Mouse (Mus musculus) cerebellum, adult 2 months (tissue): ENCODE results near the gene Serpinf2. TPM values are rescaled to one million over a fixed set of nuclear protein-coding genes. Genes with fewer than 3 reads are reported as not detected.

Experiments used
- DNase-seq, 2 experiments: peaks; one replicate each; pipeline ENCODE4 v3.0.0; 2021
- H3K27ac ChIP-seq: fragments of 200-500 bp; 2 replicates; pipeline ENCODE4 v1.5.1; 2012; ENCODE audit warnings: low read length, control low read depth, inconsistent platforms; ENCODE audit not compliant: insufficient read depth
- H3K27me3 ChIP-seq: fragments of 200-500 bp; 2 replicates; pipeline ENCODE4 v1.6.1; 2012; ENCODE audit warnings: inconsistent platforms, mild to moderate bottlenecking, low read length, moderate library complexity; ENCODE audit not compliant: control insufficient read depth, insufficient read depth
- H3K4me1 ChIP-seq: fragments of 200-500 bp; 2 replicates; pipeline ENCODE4 v1.6.1; 2011; ENCODE audit warnings: low read length; ENCODE audit not compliant: control insufficient read depth, insufficient read depth
- H3K4me3 ChIP-seq: fragments of 200-500 bp; replicated peaks from 2 replicates; pipeline ENCODE3; 2011; ENCODE audit warnings: mild to moderate bottlenecking, low read depth, low read length, control low read depth; ENCODE audit not compliant: insufficient read depth
- CTCF ChIP-seq: fragments of 200-500 bp; IDR thresholded peaks from 2 replicates; pipeline ENCODE4 v1.5.1; 2011; ENCODE audit warnings: low read depth, mild to moderate bottlenecking, control low read depth, low read length, moderate library complexity, borderline replicate concordance; ENCODE audit not compliant: insufficient read depth
- POLR2A ChIP-seq: fragments of 200-500 bp; IDR thresholded peaks from 2 replicates; pipeline ENCODE4 v1.6.1; 2011; ENCODE audit warnings: low read length, control low read depth, borderline replicate concordance; ENCODE audit not compliant: insufficient read depth
- WGBS: fragments of 180-500 bp; shearing (Covaris S2); methylation state at CpG from one replicate; pipeline ENCODE4 v1.1.7; 2018; 5-methylcytosine and 5-hydroxymethylcytosine counted together
- polyA plus RNA-seq: library from polyadenylated mRNA; depleted of rRNA; stranded (reverse); fragments of >200 nt; gene quantifications from 2 replicates; pipeline ENCODE4 v1.2.3, GENCODE M21; 2012

Gene Serpinf2
- polyA plus RNA-seq, 1 experiment = 0.15 TPM

GRCm38 (mm10) chr11:75438194-75438593, 1.2 kb downstream of the Serpinf2 start:
- TF ChIP-seq CTCF (no peak), POLR2A (no peak)
- peaks cover 5% of the 10 kb centered on the region for H3K4me1 ChIP-seq
- 91% methylated on average over 13 of the region's 13 CpGs for WGBS
- no peak overlapping the region for H3K27ac ChIP-seq
- no peak overlapping the region for H3K4me3 ChIP-seq
- H3K27me3 ChIP-seq = no peaks in the 10 kb centered on the region
- DNase-seq = no peak

GRCm38 (mm10) chr11:75434138-75434537, 5.3 kb downstream of the Serpinf2 start:
- H3K4me1 ChIP-seq = peaks cover 8% of the 10 kb centered on the region
- H3K4me3 ChIP-seq = no peak overlapping the region
- DNase-seq = no peak
- 86% methylated on average over 5 of the region's 5 CpGs for WGBS
- TF ChIP-seq POLR2A (no peak), CTCF (peak; percentile 19; the same call in 1 of the 2 replicates)
- no peaks in the 10 kb centered on the region for H3K27me3 ChIP-seq
- H3K27ac ChIP-seq = no peak overlapping the region

GRCm38 (mm10) chr11:75431307-75431706, 8.1 kb downstream of the Serpinf2 start:
- 2% methylated on average over 11 of the region's 11 CpGs for WGBS
- no peak overlapping the region for H3K27ac ChIP-seq
- H3K4me1 ChIP-seq = peaks cover 8% of the 10 kb centered on the region
- H3K4me3 ChIP-seq = peak overlapping the region; percentile 1
- DNase-seq = peak; percentile 72 to 80
- TF ChIP-seq POLR2A (no peak), CTCF (no peak)
- H3K27me3 ChIP-seq = no peaks in the 10 kb centered on the region

GRCm38 (mm10) chr11:75429019-75429705, 10.2 kb downstream of the Serpinf2 start:
- Histone ChIP-seq H3K27me3 (no peaks in the 10 kb centered on the region), H3K4me1 (peaks cover 8% of the 10 kb centered on the region), H3K4me3 (no peak overlapping the region), H3K27ac (no peak overlapping the region)
- WGBS = 89% methylated on average over 9 of the region's 9 CpGs
- TF ChIP-seq POLR2A (no peak), CTCF (no peak)
- DNase-seq = no peak

- 93% methylated on average over 3 of the region's 3 CpGs for WGBS
- no peak overlapping the region for H3K4me3 ChIP-seq
- no peak for DNase-seq
- TF ChIP-seq POLR2A = no peak
- no peak for TF ChIP-seq CTCF
- no peaks in the 10 kb centered on the region for H3K4me1 ChIP-seq
- no peaks in the 10 kb centered on the region for H3K27me3 ChIP-seq
- H3K27ac ChIP-seq = no peak overlapping the region
These were observed 14.9 kb downstream of the Serpinf2 start for GRCm38 (mm10) chr11:75424459-75424858.

- WGBS = 89% methylated on average over 9 of the region's 9 CpGs
- H3K27ac ChIP-seq = no peak overlapping the region
- no peak for TF ChIP-seq POLR2A
- no peak for TF ChIP-seq CTCF
- H3K4me3 ChIP-seq = no peak overlapping the region
- H3K4me1 ChIP-seq = no peaks in the 10 kb centered on the region
- no peaks in the 10 kb centered on the region for H3K27me3 ChIP-seq
- DNase-seq = no peak
These were observed 15.4 kb downstream of the Serpinf2 start for GRCm38 (mm10) chr11:75424033-75424432.

GRCm38 (mm10) chr11:75423091-75423490, 16.3 kb downstream of the Serpinf2 start:
- 93% methylated on average over 3 of the region's 3 CpGs for WGBS
- TF ChIP-seq CTCF (no peak), POLR2A (no peak)

More at GRCm38 (mm10) chr11:75423091-75423490, 16.3 kb downstream of the Serpinf2 start:
- Histone ChIP-seq H3K4me3 (no peak overlapping the region), H3K27ac (no peak overlapping the region), H3K4me1 (no peaks in the 10 kb centered on the region), H3K27me3 (no peaks in the 10 kb centered on the region)
- no peak for DNase-seq
